Mouse (Mus musculus) cortical plate, adult 2 months (tissue): ENCODE data around the gene Asb16. TPM values are rescaled to one million over a fixed set of nuclear protein-coding genes. Genes with fewer than 3 reads are reported as not detected.

Source experiments
- H3K27ac ChIP-seq: fragments of 200-500 bp; 2 replicates; pipeline ENCODE4 v1.5.1; 2012; ENCODE audit warnings: low read length, control low read depth, inconsistent platforms; ENCODE audit not compliant: insufficient read depth
- H3K4me1 ChIP-seq: fragments of 200-500 bp; 2 replicates; pipeline ENCODE4 v1.6.1; 2011; ENCODE audit warnings: low read length; ENCODE audit not compliant: control insufficient read depth, insufficient read depth
- H3K4me3 ChIP-seq: fragments of 200-500 bp; 2 replicates; pipeline ENCODE4 v1.5.1; 2011; ENCODE audit warnings: mild to moderate bottlenecking, low read length, control low read depth; ENCODE audit not compliant: insufficient read depth
- CTCF ChIP-seq: fragments of 200-500 bp; IDR thresholded peaks from 2 replicates; pipeline ENCODE4 v1.5.1; 2011; ENCODE audit warnings: mild to moderate bottlenecking, control low read depth, low read length; ENCODE audit not compliant: insufficient read depth; ENCODE audit errors: extremely low read depth
- POLR2A ChIP-seq: fragments of 200-500 bp; IDR thresholded peaks from 2 replicates; pipeline ENCODE4 v1.6.1; 2011; ENCODE audit warnings: mild to moderate bottlenecking, low read length, control low read depth; ENCODE audit not compliant: insufficient read depth; ENCODE audit errors: extremely low read depth
- polyA plus RNA-seq: library from polyadenylated mRNA; depleted of rRNA; stranded (reverse); fragments of >200 nt; gene quantifications from 2 replicates; pipeline ENCODE4 v1.2.3, GENCODE M21; 2012

The Asb16 gene
- polyA plus RNA-seq, 1 experiment, result 2.2 TPM

DNA sequence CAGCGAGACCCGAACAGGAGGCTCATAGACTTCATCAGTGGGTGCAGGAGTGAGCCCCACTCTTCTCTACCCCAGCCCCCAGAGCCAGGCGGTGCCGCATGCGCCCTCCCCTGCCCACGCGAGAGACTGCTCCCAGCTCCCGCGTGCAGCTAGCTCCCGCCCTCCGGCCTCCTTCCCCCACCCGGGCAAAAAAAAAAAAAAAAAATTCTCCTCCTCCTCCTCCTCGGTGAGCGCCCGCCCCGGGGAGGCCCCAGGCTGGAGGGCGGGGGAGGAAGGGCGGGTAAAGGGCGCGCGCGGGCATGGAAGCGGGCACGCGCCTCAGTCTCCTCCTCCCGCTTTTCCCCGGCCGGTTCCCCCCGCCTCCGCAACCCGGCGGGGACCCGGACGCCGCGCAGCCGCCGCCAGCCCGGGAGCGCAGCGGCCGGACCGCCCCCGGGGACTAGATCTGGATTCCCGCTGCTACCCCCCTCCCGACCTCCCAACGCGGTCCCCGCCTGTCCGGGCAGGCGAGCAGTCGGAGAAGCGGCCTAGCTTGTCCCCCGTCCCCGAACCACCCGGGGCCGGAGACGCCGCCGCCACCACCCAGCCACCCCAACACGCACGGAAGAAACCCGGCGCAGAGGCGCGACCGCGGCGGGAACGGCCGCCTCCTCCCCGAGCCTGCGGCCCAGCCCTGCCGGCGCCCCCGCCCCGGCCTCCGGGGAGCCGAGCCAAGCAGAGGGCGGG, 48.2 kb downstream of the Asb16 start:
- H3K4me3 ChIP-seq, result peak overlapping the region; percentile 55
- peak overlapping the region; percentile 100 for H3K27ac ChIP-seq
- TF ChIP-seq CTCF (no peak), POLR2A (no peak)
- H3K4me1 ChIP-seq, result 0 out of 2 replicates have a peak, but pooled peaks cover 1% of the 10 kb centered on the region

DNA sequence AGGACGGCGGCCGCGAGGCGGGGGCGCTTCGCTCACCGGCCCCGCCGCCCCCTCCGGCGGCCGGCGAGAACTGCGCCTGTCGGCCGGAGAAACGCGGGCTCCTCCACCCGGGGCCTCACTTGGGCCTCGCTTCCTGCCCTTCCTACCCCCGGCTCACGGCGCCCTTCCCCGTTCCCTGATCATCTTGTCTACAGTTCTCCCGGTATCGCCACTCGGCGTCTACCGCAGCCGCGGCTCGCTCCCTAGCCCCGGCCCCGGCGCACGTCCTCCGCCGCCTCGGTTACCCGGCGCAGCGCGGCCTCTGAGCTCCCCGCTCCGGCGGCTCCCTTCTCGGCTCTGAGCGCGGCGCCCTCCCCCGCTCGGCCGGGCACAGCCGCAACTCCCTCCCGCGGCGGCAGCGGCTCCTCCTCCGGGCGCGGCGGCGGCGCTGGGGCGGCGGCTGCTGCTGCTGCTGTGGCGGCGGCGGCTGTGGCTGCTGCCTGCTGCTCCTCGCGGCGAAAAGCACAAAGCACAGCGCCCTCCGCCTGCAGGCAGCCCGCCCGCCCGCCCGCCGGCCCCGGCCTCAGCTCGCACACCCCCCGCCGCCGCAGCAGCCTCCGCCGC, 48.9 kb downstream of the Asb16 start:
- peak overlapping the region; percentile 100 for H3K27ac ChIP-seq
- TF ChIP-seq POLR2A, result no peak
- no peak for TF ChIP-seq CTCF
- H3K4me3 ChIP-seq, result peak overlapping the region; percentile 55
- H3K4me1 ChIP-seq, result 0 out of 2 replicates have a peak, but pooled peaks cover 1% of the 10 kb centered on the region

GRCm38 (mm10) chr11:102317901-102318575, 49.5 kb downstream of the Asb16 start:
- TF ChIP-seq CTCF, result no peak
- no peak for TF ChIP-seq POLR2A
- Histone ChIP-seq H3K4me3 (peak overlapping the region; percentile 55), H3K27ac (peak overlapping the region; percentile 99), H3K4me1 (0 out of 2 replicates have a peak, but pooled peaks cover 1% of the 10 kb centered on the region)

- H3K4me3 ChIP-seq, result peak overlapping the region; percentile 55
- 0 out of 2 replicates have a peak, but pooled peaks cover 1% of the 10 kb centered on the region for H3K4me1 ChIP-seq
- no peak for TF ChIP-seq POLR2A
- no peak for TF ChIP-seq CTCF
- peak overlapping the region; percentile 99 for H3K27ac ChIP-seq
Observed at GRCm38 (mm10) chr11:102318576-102319409, 50.2 kb downstream of the Asb16 start.

GRCm38 (mm10) chr11:102319410-102319792, 50.9 kb downstream of the Asb16 start, which contains the start of gene Ubtf:
Gene Ubtf (minus strand): TSS chr11:102319742.
- Histone ChIP-seq H3K4me3 (peak within 1 kb of the TSS; percentile 55), H3K4me1 (0 out of 2 replicates have a peak, but pooled peaks cover 1% of the 10 kb centered on the region), H3K27ac (peak within 1 kb of the TSS; percentile 99)
- TF ChIP-seq CTCF (no peak), POLR2A (peak; percentile 55; the same call in 1 of the 2 replicates)

DNA sequence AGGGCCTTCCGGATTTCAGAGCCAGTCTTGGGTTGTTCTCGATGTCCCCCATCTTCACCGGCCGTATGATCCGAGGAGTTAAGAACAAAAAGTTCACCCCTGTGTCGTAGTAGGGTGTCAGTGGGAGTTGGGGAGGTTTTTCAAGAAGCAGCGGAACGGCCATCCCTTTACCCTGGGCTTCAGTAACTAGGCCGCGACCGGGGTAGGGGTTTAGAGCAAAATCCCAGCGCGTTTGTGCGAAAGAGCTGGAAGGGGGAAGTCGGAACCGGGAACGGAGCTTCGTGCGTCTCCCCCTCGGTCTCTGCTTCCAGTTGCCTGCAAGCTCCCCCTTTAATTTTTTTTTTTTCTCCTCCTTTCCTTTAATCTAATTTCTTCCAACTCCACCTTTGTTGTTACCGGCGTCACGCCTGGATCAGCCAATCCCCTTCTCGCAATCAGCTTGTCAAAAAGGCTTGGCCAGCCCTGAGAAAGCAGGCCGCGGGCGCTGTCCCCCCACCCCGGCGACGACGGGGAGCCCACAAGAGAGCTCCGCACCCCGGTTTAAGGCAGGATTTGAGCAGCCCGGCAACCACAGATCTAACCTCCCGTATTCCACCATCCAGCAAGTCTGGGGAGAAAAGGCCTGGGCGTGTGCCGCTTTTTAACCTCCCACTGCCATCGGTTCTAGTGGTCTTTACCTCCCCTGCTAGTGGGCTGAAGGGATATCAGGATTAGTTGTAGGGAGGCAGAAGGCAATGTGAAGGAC, 51.6 kb downstream of the Asb16 start:
- Histone ChIP-seq H3K4me1 (0 out of 2 replicates have a peak, but pooled peaks cover 1% of the 10 kb centered on the region), H3K4me3 (peak overlapping the region; percentile 55), H3K27ac (peak overlapping the region; percentile 97)
- TF ChIP-seq POLR2A (peak; percentile 97), CTCF (no peak)

GRCm38 (mm10) chr11:102320686-102321005, 52.1 kb downstream of the Asb16 start:
- H3K27ac ChIP-seq, result peak overlapping the region; percentile 95
- no peaks in the 10 kb centered on the region for H3K4me1 ChIP-seq
- H3K4me3 ChIP-seq, result peak overlapping the region; percentile 55
- TF ChIP-seq POLR2A, result peak; percentile 50; the same call in 1 of the 2 replicates
- TF ChIP-seq CTCF, result no peak

DNA sequence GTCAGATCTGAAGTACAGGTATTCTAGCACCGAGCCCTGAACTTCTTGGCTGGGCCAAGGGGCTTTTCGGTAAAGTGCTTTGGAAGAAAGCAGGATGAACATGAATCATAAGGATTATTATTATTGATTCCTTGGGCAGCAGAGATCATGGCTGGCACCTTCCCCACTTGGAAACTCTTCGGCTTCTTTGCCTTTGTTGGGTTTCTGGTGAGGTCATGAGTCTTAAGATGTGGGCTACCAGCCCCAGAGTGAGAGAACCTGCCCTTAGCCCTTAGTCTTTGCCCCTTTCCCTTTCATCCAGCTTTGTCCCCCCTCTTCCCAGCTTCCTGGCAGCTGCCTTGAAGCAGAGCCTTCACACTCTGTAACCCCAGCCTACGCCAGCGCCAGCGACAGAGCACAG, 53.4 kb downstream of the Asb16 start:
- Histone ChIP-seq H3K4me3 (no peak overlapping the region), H3K27ac (no peak overlapping the region), H3K4me1 (no peaks in the 10 kb centered on the region)
- TF ChIP-seq CTCF, result no peak
- no peak for TF ChIP-seq POLR2A
